Mouse (Mus musculus) spleen, adult 2 months (tissue): ENCODE data around the gene Ptprk. TPM values are rescaled to one million over a fixed set of nuclear protein-coding genes. Genes with fewer than 3 reads are reported as not detected.

Source experiments
- DNase-seq, 2 experiments: peaks; one replicate each; pipeline versions ENCODE4 v3.0.0 to v3.0.0-alpha.2; 2012 to 2021; ENCODE audit warnings: low spot score in 2 of 2, low read depth in 1 of 2
- H3K27ac ChIP-seq: fragments of 200-500 bp; 2 replicates; pipeline ENCODE4 v1.5.1; 2012; ENCODE audit warnings: low read length, inconsistent platforms; ENCODE audit not compliant: insufficient read depth
- H3K27me3 ChIP-seq: fragments of 200-500 bp; 2 replicates; pipeline ENCODE4 v1.6.1; 2012; ENCODE audit warnings: mild to moderate bottlenecking, moderate library complexity, low read length, inconsistent platforms; ENCODE audit not compliant: control insufficient read depth, insufficient read depth
- H3K36me3 ChIP-seq: fragments of 200-500 bp; 2 replicates; pipeline ENCODE4 v1.6.1; 2012; ENCODE audit warnings: mild to moderate bottlenecking, low read length, inconsistent platforms; ENCODE audit not compliant: control insufficient read depth, insufficient read depth
- H3K4me1 ChIP-seq: fragments of 200-500 bp; 2 replicates; pipeline ENCODE4 v1.6.1; 2011; ENCODE audit warnings: inconsistent platforms; ENCODE audit not compliant: control insufficient read depth, insufficient read depth, insufficient read length
- H3K4me3 ChIP-seq: fragments of 200-500 bp; 2 replicates; pipeline ENCODE4 v1.5.1; 2011; ENCODE audit warnings: mild to moderate bottlenecking, inconsistent platforms; ENCODE audit not compliant: insufficient read depth, insufficient read length; ENCODE audit errors: extremely low read depth
- CTCF ChIP-seq: fragments of 200-500 bp; IDR thresholded peaks from 2 replicates; pipeline ENCODE4 v1.5.1; 2011; ENCODE audit warnings: mild to moderate bottlenecking, inconsistent platforms; ENCODE audit not compliant: insufficient read depth, insufficient read length, insufficient replicate concordance; ENCODE audit errors: extremely low read depth
- POLR2A ChIP-seq: fragments of 200-500 bp; IDR thresholded peaks from 2 replicates; pipeline ENCODE4 v1.6.1; 2011; ENCODE audit warnings: low read depth, low read length, inconsistent platforms
- WGBS: fragments of 180-500 bp; shearing (Covaris S2); methylation state at CpG from one replicate; pipeline ENCODE4 v1.1.7; 2018; 5-methylcytosine and 5-hydroxymethylcytosine counted together
- polyA plus RNA-seq: library from polyadenylated mRNA; depleted of rRNA; stranded (reverse); fragments of >200 nt; gene quantifications from 2 replicates; pipeline ENCODE4 v1.2.3, GENCODE M21; 2012

Gene Ptprk
- polyA plus RNA-seq, 1 experiment, result 1.6 TPM

GRCm38 (mm10) chr10:28463706-28464105, 389.1 kb downstream of the Ptprk start:
- Histone ChIP-seq H3K36me3 (no peaks in the 10 kb centered on the region), H3K4me1 (no peaks in the 10 kb centered on the region), H3K4me3 (no peak overlapping the region), H3K27me3 (no peaks in the 10 kb centered on the region), H3K27ac (no peak overlapping the region)
- TF ChIP-seq POLR2A (no peak), CTCF (no peak)
- WGBS, result 41% methylated on average over 1 of the region's 1 CpGs
- DNase-seq, result no peak

GRCm38 (mm10) chr10:28464766-28465548, 390.3 kb downstream of the Ptprk start:
- TF ChIP-seq CTCF, result no peak
- TF ChIP-seq POLR2A, result no peak
- no peaks in the 10 kb centered on the region for H3K27me3 ChIP-seq
- H3K36me3 ChIP-seq, result no peaks in the 10 kb centered on the region
- WGBS, result 86% methylated on average over 12 of the region's 12 CpGs
- H3K4me3 ChIP-seq, result no peak overlapping the region
- no peaks in the 10 kb centered on the region for H3K4me1 ChIP-seq
- H3K27ac ChIP-seq, result no peak overlapping the region
- no peak for DNase-seq

GRCm38 (mm10) chr10:28485574-28485973, 411.0 kb downstream of the Ptprk start:
- 27% methylated on average over 3 of the region's 3 CpGs for WGBS

GRCm38 (mm10) chr10:28491006-28491405, 416.4 kb downstream of the Ptprk start:
- Histone ChIP-seq H3K4me3 (no peak overlapping the region), H3K27ac (no peak overlapping the region), H3K27me3 (no peaks in the 10 kb centered on the region), H3K4me1 (no peaks in the 10 kb centered on the region), H3K36me3 (no peaks in the 10 kb centered on the region)
- no peak for DNase-seq
- 82% methylated on average over 1 of the region's 1 CpGs for WGBS
- TF ChIP-seq POLR2A (no peak), CTCF (no peak)

More at GRCm38 (mm10) chr10:28485574-28485973, 411.0 kb downstream of the Ptprk start:
- H3K4me1 ChIP-seq, result no peaks in the 10 kb centered on the region
- TF ChIP-seq POLR2A (no peak), CTCF (peak; percentile 75; the same call in 1 of the 2 replicates)
- no peak overlapping the region for H3K27ac ChIP-seq
- no peaks in the 10 kb centered on the region for H3K36me3 ChIP-seq
- peak; percentile 7 to 29 for DNase-seq
- H3K4me3 ChIP-seq, result no peak overlapping the region
- H3K27me3 ChIP-seq, result no peaks in the 10 kb centered on the region

GRCm38 (mm10) chr10:28492206-28492605, 417.6 kb downstream of the Ptprk start:
- H3K27me3 ChIP-seq, result no peaks in the 10 kb centered on the region
- no peak overlapping the region for H3K27ac ChIP-seq
- no peaks in the 10 kb centered on the region for H3K36me3 ChIP-seq
- 92% methylated on average over 9 of the region's 9 CpGs for WGBS
- no peaks in the 10 kb centered on the region for H3K4me1 ChIP-seq
- no peak for DNase-seq
- H3K4me3 ChIP-seq, result no peak overlapping the region
- no peak for TF ChIP-seq CTCF
- no peak for TF ChIP-seq POLR2A

- TF ChIP-seq POLR2A, result no peak
- TF ChIP-seq CTCF, result no peak
- no peaks in the 10 kb centered on the region for H3K27me3 ChIP-seq
- 92% methylated on average over 14 of the region's 14 CpGs for WGBS
- no peak for DNase-seq
- H3K4me3 ChIP-seq, result no peak overlapping the region
- H3K36me3 ChIP-seq, result no peaks in the 10 kb centered on the region
- no peaks in the 10 kb centered on the region for H3K4me1 ChIP-seq
- no peak overlapping the region for H3K27ac ChIP-seq
These were observed 418.2 kb downstream of the Ptprk start for GRCm38 (mm10) chr10:28492870-28493269.

GRCm38 (mm10) chr10:28493271-28493861, 418.7 kb downstream of the Ptprk start:
- DNase-seq, result no peak
- TF ChIP-seq CTCF (no peak), POLR2A (no peak)
- Histone ChIP-seq H3K36me3 (no peaks in the 10 kb centered on the region), H3K4me1 (no peaks in the 10 kb centered on the region), H3K27me3 (no peaks in the 10 kb centered on the region), H3K27ac (no peak overlapping the region), H3K4me3 (no peak overlapping the region)
- WGBS, result 94% methylated on average over 7 of the region's 7 CpGs
